Mouse (Mus musculus) MEL (cell line): ENCODE data around the gene BC034090. TPM values are rescaled to one million over a fixed set of nuclear protein-coding genes. Genes with fewer than 3 reads are reported as not detected.

ENCODE experiments used
- DNase-seq: peaks from one replicate; pipeline ENCODE4 v3.0.0; 2011; ENCODE audit warnings: low read depth, low spot score
- H3K27ac ChIP-seq: 2 replicates; pipeline ENCODE4 v1.5.1; 2012; ENCODE audit warnings: low read depth, mild to moderate bottlenecking, control low read depth, low read length, moderate library complexity; ENCODE audit not compliant: control insufficient read depth
- H3K27me3 ChIP-seq, 2 experiments: fragments of 150-350 bp in 1 of 2; sonication (generic) in 1 of 2; 2 replicates each; pipeline ENCODE4 v1.6.1; 2012; ENCODE audit warnings: low read length in 2 of 2, mild to moderate bottlenecking in 2 of 2, improper control_type of control experiment in 1 of 2, moderate library complexity in 1 of 2; ENCODE audit not compliant: insufficient read depth in 2 of 2, control insufficient read depth in 1 of 2
- H3K36me3 ChIP-seq, 2 experiments: 2 replicates each; pipeline ENCODE4 v1.6.1; 2012 to 2014; ENCODE audit warnings: low read length in 2 of 2, improper control_type of control experiment in 1 of 2, inconsistent platforms in 1 of 2, mild to moderate bottlenecking in 1 of 2; ENCODE audit not compliant: insufficient read depth in 2 of 2, control insufficient read depth in 1 of 2
- H3K4me1 ChIP-seq, 2 experiments: fragments of 150-350 bp in 1 of 2; sonication (generic) in 1 of 2; 2 replicates each; pipeline ENCODE4 v1.6.1; 2012; ENCODE audit warnings: low read length in 2 of 2, improper control_type of control experiment in 1 of 2, mild to moderate bottlenecking in 1 of 2; ENCODE audit not compliant: insufficient read depth in 2 of 2, control insufficient read depth in 1 of 2
- H3K4me3 ChIP-seq, 2 experiments: fragments of 150-350 bp in 1 of 2; sonication (generic) in 1 of 2; 2 replicates each; pipeline ENCODE4 v1.5.1; 2012; ENCODE audit warnings: low read depth in 2 of 2, low read length in 2 of 2, mild to moderate bottlenecking in 2 of 2, moderate library complexity in 2 of 2, control low read depth in 1 of 2, improper control_type of control experiment in 1 of 2; ENCODE audit not compliant: control insufficient read depth in 1 of 2, insufficient read depth in 1 of 2
- H3K79me2 ChIP-seq: 2 replicates; pipeline ENCODE4 v1.6.1; 2012; ENCODE audit warnings: mild to moderate bottlenecking, low read length, moderate library complexity; ENCODE audit not compliant: control insufficient read depth, poor library complexity, insufficient read depth
- H3K9ac ChIP-seq: 2 replicates; pipeline ENCODE4 v1.6.1; 2012; ENCODE audit warnings: low read depth, mild to moderate bottlenecking, control low read depth, low read length, moderate library complexity; ENCODE audit not compliant: control insufficient read depth, poor library complexity, severe bottlenecking
- H3K9me3 ChIP-seq: fragments of 150-350 bp; sonication (generic); replicated peaks from 2 replicates; pipeline ENCODE4 v1.6.1; 2012; ENCODE audit warnings: mild to moderate bottlenecking, low read length, improper control_type of control experiment, moderate library complexity; ENCODE audit not compliant: insufficient read depth
- CHD1 ChIP-seq: IDR thresholded peaks from 2 replicates; pipeline ENCODE4 v1.6.1; 2012; ENCODE audit warnings: low read depth, mild to moderate bottlenecking, inconsistent platforms, low read length, improper control_type of control experiment
- CHD2 ChIP-seq: IDR thresholded peaks from 2 replicates; pipeline ENCODE4 v1.6.1; 2011; ENCODE audit warnings: low read length, improper control_type of control experiment
- E2F4 ChIP-seq: IDR thresholded peaks from 2 replicates; pipeline ENCODE4 v1.6.1; 2011; ENCODE audit warnings: low read depth, low read length, improper control_type of control experiment, borderline replicate concordance
- ELF1 ChIP-seq: IDR thresholded peaks from 2 replicates; pipeline ENCODE4 v1.6.1; 2014; ENCODE audit warnings: low read depth, mild to moderate bottlenecking, inconsistent platforms, low read length, improper control_type of control experiment, moderate library complexity
- EP300 ChIP-seq, 2 experiments: IDR thresholded peaks; 2 replicates each; pipeline ENCODE4 v1.6.1; 2011; ENCODE audit warnings: improper control_type of control experiment in 2 of 2, low read length in 2 of 2, low read depth in 1 of 2, mild to moderate bottlenecking in 1 of 2
- ETS1 ChIP-seq: IDR thresholded peaks from 2 replicates; pipeline ENCODE4 v1.6.1; 2012; ENCODE audit warnings: low read depth, mild to moderate bottlenecking, inconsistent platforms, low read length, improper control_type of control experiment, moderate library complexity
- GABPA ChIP-seq: IDR thresholded peaks from 2 replicates; pipeline ENCODE4 v1.6.1; 2012; ENCODE audit warnings: low read depth, mild to moderate bottlenecking, inconsistent platforms, low read length, improper control_type of control experiment, moderate library complexity
- HCFC1 ChIP-seq: IDR thresholded peaks from 2 replicates; pipeline ENCODE4 v1.6.1; 2012; ENCODE audit warnings: low read depth, mild to moderate bottlenecking, inconsistent platforms, low read length, improper control_type of control experiment, moderate library complexity
- JUND ChIP-seq: IDR thresholded peaks from 2 replicates; pipeline ENCODE4 v1.6.1; 2011; ENCODE audit warnings: low read depth, mild to moderate bottlenecking, improper control_type of control experiment, low read length
- KAT2A ChIP-seq: conservative IDR thresholded peaks from 2 replicates; pipeline ENCODE4 v1.6.1; 2012; ENCODE audit warnings: low read depth, low read length, improper control_type of control experiment, inconsistent platforms
- MAZ ChIP-seq: IDR thresholded peaks from 2 replicates; pipeline ENCODE4 v1.6.1; 2012; ENCODE audit warnings: low read depth, mild to moderate bottlenecking, inconsistent platforms, low read length, improper control_type of control experiment
- MEF2A ChIP-seq: IDR thresholded peaks from 2 replicates; pipeline ENCODE4 v1.6.1; 2014; ENCODE audit warnings: low read depth, mild to moderate bottlenecking, inconsistent platforms, low read length, improper control_type of control experiment; ENCODE audit not compliant: poor library complexity, insufficient replicate concordance, severe bottlenecking; ENCODE audit errors: extremely low read depth
- MXI1 ChIP-seq: IDR thresholded peaks from 2 replicates; pipeline ENCODE4 v1.6.1; 2011; ENCODE audit warnings: mild to moderate bottlenecking, low read depth, low read length, improper control_type of control experiment
- MYC ChIP-seq: IDR thresholded peaks from 2 replicates; pipeline ENCODE4 v1.6.1; 2011; ENCODE audit warnings: low read depth, mild to moderate bottlenecking, low read length, improper control_type of control experiment, moderate library complexity
- NRF1 ChIP-seq: IDR thresholded peaks from 2 replicates; pipeline ENCODE4 v1.6.1; 2014; ENCODE audit warnings: low read depth, mild to moderate bottlenecking, inconsistent platforms, low read length, improper control_type of control experiment, moderate library complexity; ENCODE audit not compliant: poor library complexity, insufficient read depth, severe bottlenecking
- POLR2A ChIP-seq, 2 experiments: IDR thresholded peaks; 2 replicates each; pipeline ENCODE4 v1.6.1; 2011 to 2012; ENCODE audit warnings: low read length in 2 of 2, mild to moderate bottlenecking in 2 of 2, control low read depth in 1 of 2, improper control_type of control experiment in 1 of 2, low read depth in 1 of 2, moderate library complexity in 1 of 2; ENCODE audit not compliant: control insufficient read depth in 1 of 2, insufficient read depth in 1 of 2, poor library complexity in 1 of 2
- POLR2AphosphoS2 ChIP-seq: IDR thresholded peaks from 2 replicates; pipeline ENCODE4 v1.6.1; 2011; ENCODE audit warnings: low read length, improper control_type of control experiment
- POLR2AphosphoS5 ChIP-seq: IDR thresholded peaks from 2 replicates; pipeline ENCODE4 v1.6.1; 2012; ENCODE audit warnings: low read depth, borderline replicate concordance, mild to moderate bottlenecking, inconsistent platforms, low read length, moderate library complexity, mixed read lengths
- RAD21 ChIP-seq: IDR thresholded peaks from 2 replicates; pipeline ENCODE4 v1.6.1; 2011; ENCODE audit warnings: mild to moderate bottlenecking, low read depth, low read length, improper control_type of control experiment
- RCOR1 ChIP-seq: IDR thresholded peaks from 2 replicates; pipeline ENCODE4 v1.6.1; 2012; ENCODE audit warnings: low read depth, mild to moderate bottlenecking, inconsistent platforms, low read length, improper control_type of control experiment
- SMC3 ChIP-seq: IDR thresholded peaks from 2 replicates; pipeline ENCODE4 v1.6.1; 2011; ENCODE audit warnings: low read depth, low read length, improper control_type of control experiment
- TAL1 ChIP-seq: IDR thresholded peaks from 2 replicates; pipeline ENCODE4 v1.6.1; 2012; ENCODE audit warnings: mild to moderate bottlenecking, inconsistent platforms, low read length, moderate library complexity, mixed read lengths
- TBP ChIP-seq: IDR thresholded peaks from 2 replicates; pipeline ENCODE4 v1.8.0; 2011; ENCODE audit warnings: low read depth, low read length, improper control_type of control experiment
- UBTF ChIP-seq: IDR thresholded peaks from 2 replicates; pipeline ENCODE4 v1.6.1; 2012; ENCODE audit warnings: low read depth, mild to moderate bottlenecking, inconsistent platforms, low read length, improper control_type of control experiment, moderate library complexity, borderline replicate concordance; ENCODE audit not compliant: insufficient read depth
- USF1 ChIP-seq: IDR thresholded peaks from 2 replicates; pipeline ENCODE4 v1.6.1; 2014; ENCODE audit warnings: low read depth, mild to moderate bottlenecking, inconsistent platforms, low read length, improper control_type of control experiment, moderate library complexity
- USF2 ChIP-seq, 2 experiments: IDR thresholded peaks; 2 replicates each; pipeline ENCODE4 v1.6.1; 2011 to 2012; ENCODE audit warnings: improper control_type of control experiment in 2 of 2, low read length in 2 of 2, borderline replicate concordance in 1 of 2, inconsistent platforms in 1 of 2, low read depth in 1 of 2, mild to moderate bottlenecking in 1 of 2; ENCODE audit not compliant: insufficient read depth in 1 of 2
- ZKSCAN1 ChIP-seq: IDR thresholded peaks from 2 replicates; pipeline ENCODE4 v1.6.1; 2012; ENCODE audit warnings: low read depth, mild to moderate bottlenecking, inconsistent platforms, low read length, improper control_type of control experiment, moderate library complexity
- ZMIZ1 ChIP-seq: IDR thresholded peaks from 2 replicates; pipeline ENCODE4 v1.6.1; 2012; ENCODE audit warnings: low read depth, mild to moderate bottlenecking, inconsistent platforms, low read length, improper control_type of control experiment, moderate library complexity
- ZNF384 ChIP-seq: IDR thresholded peaks from 2 replicates; pipeline ENCODE4 v1.6.1; 2012; ENCODE audit warnings: low read depth, mild to moderate bottlenecking, inconsistent platforms, low read length, improper control_type of control experiment
- polyA plus RNA-seq, 2 experiments: library from polyadenylated mRNA; stranded (reverse) in 1 of 2; unstranded in 1 of 2; fragments of >175 nt in 1 of 2; fragments of >200 nt in 1 of 2; gene quantifications; 2 replicates each; pipeline versions ENCODE4 v1.2.1 to v1.2.4; 2012; ENCODE audit warnings: low replicate concordance in 2 of 2, low read depth in 1 of 2; ENCODE audit not compliant: insufficient read length in 2 of 2, insufficient read depth in 1 of 2, missing spikeins in 1 of 2
- total RNA-seq: library from RNA; depleted of rRNA; stranded (reverse); fragments of 300-350 nt; gene quantifications from 2 replicates; pipeline ENCODE4 v1.2.3, GENCODE M21; 2012

BC034090 gene
- total and polyA plus RNA-seq, 3 experiments: 0.12 to 0.28 TPM; not detected in 1

DNA sequence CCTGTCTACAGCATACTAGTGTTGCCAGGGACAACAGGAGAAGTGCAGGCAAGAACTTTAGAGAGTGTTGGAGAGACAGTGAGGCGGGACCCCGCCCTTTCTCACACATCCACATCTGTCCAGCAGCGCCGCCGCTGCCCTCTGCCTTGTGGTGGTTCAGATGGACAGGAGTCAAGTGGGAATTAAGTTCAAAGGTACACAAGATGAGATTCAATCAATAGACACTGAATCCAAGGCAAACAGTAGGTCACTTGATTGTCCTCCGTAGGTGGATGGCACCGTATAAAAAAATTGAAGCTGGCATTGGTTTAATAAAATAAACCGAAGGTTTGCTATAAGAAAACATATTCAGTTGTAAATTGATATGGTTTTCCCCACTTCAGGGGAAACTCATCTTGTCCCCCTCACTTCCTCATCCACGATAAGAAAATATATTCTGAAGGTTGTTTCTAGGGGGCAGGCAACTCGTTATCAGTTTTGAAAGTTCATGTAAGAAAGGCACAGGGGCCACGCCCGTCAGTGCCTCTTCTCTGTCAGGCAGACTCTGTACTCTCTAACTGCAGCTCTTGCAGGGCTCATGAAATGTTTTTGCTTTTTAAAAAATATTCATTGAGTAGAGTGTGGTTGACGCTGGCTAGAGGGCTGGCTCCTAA lies 32.3 kb upstream of the BC034090 start (continued):
- no peak for TF ChIP-seq ZKSCAN1
- TF ChIP-seq TAL1: 0 out of 2 replicates have a peak, but pooled peaks have one; percentile 5
- no peak for TF ChIP-seq JUND
- peak; percentile 71 for TF ChIP-seq ETS1
- 0 out of 2 replicates have a peak, but pooled peaks have one; percentile 30 for TF ChIP-seq SMC3
- TF ChIP-seq POLR2AphosphoS2: no peak
- TF ChIP-seq HCFC1: no peak
- TF ChIP-seq EP300 (IDR thresholded peaks at IDR 0.05; ENCODE audit: low read depth in 1 of 2, low read length in 2 of 2): peak; percentile 82 to 87
- no peak for TF ChIP-seq RCOR1
- TF ChIP-seq ZNF384: no peak
- peak; percentile 73 for TF ChIP-seq ELF1
- TF ChIP-seq E2F4: no peak
- no peak for TF ChIP-seq MYC
- TF ChIP-seq GABPA: no peak
- peak; percentile 73; the same call in 1 of the 2 replicates for TF ChIP-seq MAZ
- no peak for TF ChIP-seq UBTF
- TF ChIP-seq ZMIZ1: no peak
- TF ChIP-seq CHD1: no peak
- TF ChIP-seq KAT2A: no peak
- TF ChIP-seq POLR2AphosphoS5: no peak
- TF ChIP-seq MEF2A: no peak

DNA sequence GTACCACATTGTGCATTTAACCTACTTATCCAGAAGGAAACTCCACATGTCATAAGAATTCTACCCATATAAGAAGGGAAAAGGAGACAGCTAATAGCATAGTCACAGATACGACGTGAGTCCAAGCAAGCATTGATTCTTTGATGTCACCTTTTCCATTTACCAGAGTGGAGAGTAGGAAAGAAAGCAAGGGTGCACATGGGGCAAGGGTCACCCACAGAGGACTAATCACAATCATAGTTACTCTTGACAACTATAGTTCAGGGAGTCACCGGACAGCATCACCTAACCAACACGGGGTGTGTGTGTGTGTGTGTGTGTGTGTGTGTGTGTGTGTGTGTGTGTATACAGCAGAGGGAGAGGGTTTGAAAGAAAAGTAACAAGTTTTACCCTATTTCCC lies 31.5 kb upstream of the BC034090 start:
- peak overlapping the region; percentile 92; the same call in 1 of the 2 replicates for H3K27ac ChIP-seq
- TF ChIP-seq USF1 (no peak), CHD2 (no peak), ZMIZ1 (no peak), MXI1 (no peak), TBP (no peak), USF2 (IDR thresholded peaks at IDR 0.05; ENCODE audit: borderline replicate concordance in 1 of 2, insufficient read depth in 1 of 2, low read depth in 1 of 2, low read length in 2 of 2) (no peak), NRF1 (no peak), TAL1 (no peak), POLR2A (IDR thresholded peaks at IDR 0.05; ENCODE audit: control insufficient read depth in 1 of 2, insufficient read depth in 1 of 2, low read depth in 1 of 2, low read length in 2 of 2, poor library complexity in 1 of 2) (no peak), RAD21 (no peak)
- H3K36me3 ChIP-seq: peaks cover 0 to 33% of the 10 kb centered on the region in 2 experiments; a peak in 2 of 4 replicates

More for the DNA sequence above, 31.5 kb upstream of the BC034090 start:
- H3K4me3 ChIP-seq: no peak overlapping the region; a peak in 1 of 4 replicates
- no peaks in the 10 kb centered on the region for H3K79me2 ChIP-seq
- DNase-seq: no peak
- H3K9me3 ChIP-seq: no peaks in the 10 kb centered on the region
- H3K27me3 ChIP-seq: no peaks in the 10 kb centered on the region
- H3K4me1 ChIP-seq: peaks cover 9 to 27% of the 10 kb centered on the region in 2 experiments
- peak overlapping the region; percentile 55 for H3K9ac ChIP-seq
